Mouse (Mus musculus) liver, embryonic 14.5 days (tissue): ENCODE data around the gene Usp44.

ENCODE experiments used
- CTCF ChIP-seq: IDR thresholded peaks from 2 replicates; pipeline ENCODE4 v1.5.1; 2016; ENCODE audit warnings: antibody characterized with exemption, low read depth, control low read depth
- EP300 ChIP-seq: IDR thresholded peaks from 2 replicates; pipeline ENCODE4 v1.6.1; 2016; ENCODE audit warnings: antibody characterized with exemption, low read depth

- no peak for TF ChIP-seq CTCF
- no peak for TF ChIP-seq EP300
These were observed 30.5 kb upstream of the Usp44 start for GRCm38 (mm10) chr10:93800895-93801294.
